Mouse (Mus musculus) spleen, adult 2 months (tissue): ENCODE measurements around the gene Tpd52l1.

Experiments used
- CTCF ChIP-seq: fragments of 200-500 bp; IDR thresholded peaks from 2 replicates; pipeline ENCODE4 v1.5.1; 2011; ENCODE audit warnings: mild to moderate bottlenecking, inconsistent platforms; ENCODE audit not compliant: insufficient read depth, insufficient read length, insufficient replicate concordance; ENCODE audit errors: extremely low read depth
- POLR2A ChIP-seq: fragments of 200-500 bp; IDR thresholded peaks from 2 replicates; pipeline ENCODE4 v1.6.1; 2011; ENCODE audit warnings: low read depth, low read length, inconsistent platforms

- no peak for TF ChIP-seq CTCF
- TF ChIP-seq POLR2A: no peak
Observed at GRCm38 (mm10) chr10:31441491-31441890, 4.3 kb downstream of the Tpd52l1 start.
